Mouse (Mus musculus): Measurements from ENCODE around the gene Itgb4. TPM values are rescaled to one million over a fixed set of nuclear protein-coding genes. Genes with fewer than 3 reads are reported as not detected.

Gene Itgb4
- total and polyA plus RNA-seq, 3 experiments: 0.69 to 0.85 TPM; not detected in 1

DNA sequence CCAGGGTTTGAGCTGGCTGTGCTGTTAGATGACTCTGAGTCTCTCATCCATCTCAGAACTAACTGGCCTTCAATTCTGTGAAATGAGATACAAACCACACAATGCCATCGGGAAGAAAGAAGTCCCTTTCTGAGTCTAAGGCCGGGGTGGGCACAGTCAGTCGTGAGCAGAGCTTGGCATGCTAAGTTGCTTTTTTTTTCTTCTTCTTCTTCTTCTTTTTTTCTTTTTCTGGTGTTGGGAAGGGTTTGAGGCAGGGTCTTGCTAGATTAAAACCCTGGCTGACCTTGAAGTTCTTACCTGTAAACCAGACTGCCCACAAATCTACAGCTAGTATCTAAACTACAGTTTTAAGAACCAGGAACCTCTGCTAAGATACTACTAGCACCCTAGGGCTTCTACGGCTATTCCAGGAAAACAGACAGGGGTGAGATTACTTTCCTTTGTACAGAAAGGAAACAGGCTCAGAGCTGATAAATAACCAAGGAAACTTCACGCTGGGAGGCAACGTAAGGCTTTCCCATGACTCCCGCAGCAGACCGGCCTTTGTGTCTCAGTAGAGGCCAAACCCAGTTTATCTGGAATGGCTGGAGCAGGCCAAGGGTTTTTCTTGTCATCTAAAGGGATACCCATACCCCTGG, 29.8 kb downstream of the Itgb4 start (continued):
- TF ChIP-seq USF2 (IDR thresholded peaks at IDR 0.05; ENCODE audit: borderline replicate concordance in 1 of 2, insufficient read depth in 1 of 2, low read depth in 1 of 2, low read length in 2 of 2): no peak
- no peak; the same call in 1 of the 2 replicates for TF ChIP-seq TBP (IDR thresholded peaks at IDR 0.05; ENCODE audit: low read depth, low read length)
- TF ChIP-seq CHD1 (IDR thresholded peaks at IDR 0.05; ENCODE audit: low read depth, low read length): no peak
- TF ChIP-seq ETS1 (IDR thresholded peaks at IDR 0.05; ENCODE audit: low read depth, low read length): peak; percentile 37
- TF ChIP-seq CTCF (IDR thresholded peaks at IDR 0.05 in 2 of 3, conservative IDR thresholded peaks at IDR 0.05 in 1 of 3; ENCODE audit: control insufficient read depth in 1 of 3, insufficient read depth in 1 of 3, low read depth in 2 of 3, low read length in 3 of 3, poor library complexity in 1 of 3, severe bottlenecking in 1 of 3): no peak
- TF ChIP-seq BHLHE40 (IDR thresholded peaks at IDR 0.05; ENCODE audit: borderline replicate concordance, low read depth, low read length): no peak
- no peak for TF ChIP-seq ZKSCAN1 (IDR thresholded peaks at IDR 0.05; ENCODE audit: low read depth, low read length)
- no peak; the same call in 1 of the 2 replicates for TF ChIP-seq HCFC1 (IDR thresholded peaks at IDR 0.05; ENCODE audit: low read depth, low read length)
- TF ChIP-seq POLR2AphosphoS2 (IDR thresholded peaks at IDR 0.05; ENCODE audit: low read length): no peak
- TF ChIP-seq POLR2A (IDR thresholded peaks at IDR 0.05; ENCODE audit: control insufficient read depth in 1 of 2, insufficient read depth in 1 of 2, low read depth in 1 of 2, low read length in 2 of 2, poor library complexity in 1 of 2): no peak; a peak in 1 of 4 replicates
- TF ChIP-seq RAD21 (IDR thresholded peaks at IDR 0.05; ENCODE audit: low read depth, low read length): no peak
- TF ChIP-seq ZNF384 (IDR thresholded peaks at IDR 0.05; ENCODE audit: low read depth, low read length): peak; percentile 74

DNA sequence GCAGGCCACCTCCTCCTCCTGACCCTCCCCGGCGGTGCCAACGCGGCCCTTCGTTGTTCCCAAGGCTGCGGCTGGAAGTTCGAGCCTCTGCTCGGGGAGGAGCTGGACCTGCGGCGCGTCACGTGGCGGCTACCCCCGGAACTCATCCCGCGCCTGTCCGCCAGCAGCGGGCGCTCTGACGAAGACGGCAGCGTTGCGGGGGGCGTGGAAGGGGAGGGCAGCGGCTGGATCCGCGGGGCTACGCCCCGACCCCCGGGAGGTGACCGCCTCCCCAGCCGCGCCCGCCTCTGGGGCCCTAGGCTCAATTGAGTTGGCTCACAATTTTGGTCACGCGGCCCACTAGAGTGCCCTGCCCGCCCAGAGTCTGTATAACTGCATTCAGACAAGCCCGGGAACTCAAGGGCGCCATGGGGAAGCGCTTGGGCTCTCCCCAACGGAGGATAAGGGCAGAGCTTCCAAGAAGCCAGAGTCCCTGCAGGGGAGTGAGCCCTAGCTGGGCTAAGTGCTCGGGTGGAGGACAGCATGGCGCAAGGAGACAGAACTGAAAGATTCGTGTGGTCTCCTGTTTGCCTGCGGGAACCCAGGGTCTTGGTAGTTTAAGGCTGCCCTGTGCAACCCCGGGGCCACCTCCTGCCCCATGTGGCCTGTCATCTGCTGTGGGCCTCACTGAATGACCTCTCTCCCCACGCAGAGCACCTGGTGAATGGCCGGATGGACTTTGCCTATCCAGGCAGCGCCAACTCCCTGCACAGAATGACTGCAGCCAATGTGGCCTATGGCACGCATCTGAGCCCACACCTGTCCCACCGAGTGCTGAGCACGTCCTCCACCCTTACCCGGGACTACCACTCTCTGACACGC, 30.6 kb downstream of the Itgb4 start:
- peak; percentile 95 for DNase-seq (ENCODE audit: low read depth, low spot score)
- Histone ChIP-seq H3K4me3 (ENCODE audit: control insufficient read depth in 1 of 2, insufficient read depth in 1 of 2, low read depth in 2 of 2, low read length in 2 of 2) (peak overlapping the region; percentile 56 to 68), H3K9me3 (replicated peaks; ENCODE audit: insufficient read depth, low read length) (no peaks in the 10 kb centered on the region), H3K9ac (ENCODE audit: control insufficient read depth, low read depth, low read length, poor library complexity, severe bottlenecking) (peak overlapping the region; percentile 80), H3K36me3 (ENCODE audit: control insufficient read depth in 1 of 2, insufficient read depth in 2 of 2, low read length in 2 of 2) (peaks cover 0 to 8% of the 10 kb centered on the region in 2 experiments; a peak in 2 of 4 replicates), H3K4me1 (ENCODE audit: control insufficient read depth in 1 of 2, insufficient read depth in 2 of 2, low read length in 2 of 2) (peaks cover 5 to 15% of the 10 kb centered on the region in 2 experiments), H3K27me3 (ENCODE audit: control insufficient read depth in 1 of 2, insufficient read depth in 2 of 2, low read length in 2 of 2) (no peaks in the 10 kb centered on the region), H3K79me2 (ENCODE audit: control insufficient read depth, insufficient read depth, low read length, poor library complexity) (no peaks in the 10 kb centered on the region; the same call in 1 of the 2 replicates), H3K27ac (ENCODE audit: control insufficient read depth, low read depth, low read length) (peak overlapping the region; percentile 77)
- TF ChIP-seq HCFC1 (IDR thresholded peaks at IDR 0.05; ENCODE audit: low read depth, low read length) (peak; percentile 67), USF2 (IDR thresholded peaks at IDR 0.05; ENCODE audit: borderline replicate concordance in 1 of 2, insufficient read depth in 1 of 2, low read depth in 1 of 2, low read length in 2 of 2) (peak in 1 of 2 experiments; percentile 54; a peak in 1 of 4 replicates), POLR2AphosphoS5 (IDR thresholded peaks at IDR 0.05; ENCODE audit: borderline replicate concordance, low read depth, low read length) (no peak; the same call in 1 of the 2 replicates), SIN3A (IDR thresholded peaks at IDR 0.05; ENCODE audit: low read length) (peak; percentile 72), MYC (IDR thresholded peaks at IDR 0.05; ENCODE audit: low read depth, low read length) (0 out of 2 replicates have a peak, but pooled peaks have one; percentile 25), RAD21 (IDR thresholded peaks at IDR 0.05; ENCODE audit: low read depth, low read length) (no peak; the same call in 1 of the 2 replicates), TBP (IDR thresholded peaks at IDR 0.05; ENCODE audit: low read depth, low read length) (0 out of 2 replicates have a peak, but pooled peaks have one; percentile 40), MAX (IDR thresholded peaks at IDR 0.05; ENCODE audit: low read length) (peak; percentile 72), RCOR1 (IDR thresholded peaks at IDR 0.05; ENCODE audit: low read depth, low read length) (no peak), ZMIZ1 (IDR thresholded peaks at IDR 0.05; ENCODE audit: low read depth, low read length) (peak; percentile 86), CHD2 (IDR thresholded peaks at IDR 0.05; ENCODE audit: low read length) (no peak), KAT2A (conservative IDR thresholded peaks at IDR 0.05; ENCODE audit: low read depth, low read length) (no peak), NRF1 (IDR thresholded peaks at IDR 0.05; ENCODE audit: insufficient read depth, low read depth, low read length, poor library complexity, severe bottlenecking) (no peak), POLR2AphosphoS2 (IDR thresholded peaks at IDR 0.05; ENCODE audit: low read length) (peak; percentile 85; the same call in 1 of the 2 replicates), ZKSCAN1 (IDR thresholded peaks at IDR 0.05; ENCODE audit: low read depth, low read length) (0 out of 2 replicates have a peak, but pooled peaks have one; percentile 12), BHLHE40 (IDR thresholded peaks at IDR 0.05; ENCODE audit: borderline replicate concordance, low read depth, low read length) (0 out of 2 replicates have a peak, but pooled peaks have one; percentile 27), CTCF (IDR thresholded peaks at IDR 0.05 in 2 of 3, conservative IDR thresholded peaks at IDR 0.05 in 1 of 3; ENCODE audit: control insufficient read depth in 1 of 3, insufficient read depth in 1 of 3, low read depth in 2 of 3, low read length in 3 of 3, poor library complexity in 1 of 3, severe bottlenecking in 1 of 3) (peak; percentile 13 to 97 (median 80); a peak in 4 of 6 replicates), UBTF (IDR thresholded peaks at IDR 0.05; ENCODE audit: borderline replicate concordance, insufficient read depth, low read depth, low read length) (peak; percentile 92; the same call in 1 of the 2 replicates), TAL1 (IDR thresholded peaks at IDR 0.05; ENCODE audit: low read length) (no peak), GATA1 (IDR thresholded peaks at IDR 0.05; ENCODE audit: low read depth, low read length) (no peak), POLR2A (IDR thresholded peaks at IDR 0.05; ENCODE audit: control insufficient read depth in 1 of 2, insufficient read depth in 1 of 2, low read depth in 1 of 2, low read length in 2 of 2, poor library complexity in 1 of 2) (peak; percentile 48 to 87; a peak in 3 of 4 replicates), ZC3H11A (IDR thresholded peaks at IDR 0.05; ENCODE audit: low read depth, low read length) (0 out of 2 replicates have a peak, but pooled peaks have one; percentile 1), ELF1 (IDR thresholded peaks at IDR 0.05; ENCODE audit: low read depth, low read length) (peak; percentile 76), CHD1 (IDR thresholded peaks at IDR 0.05; ENCODE audit: low read depth, low read length) (peak; percentile 42; the same call in 1 of the 2 replicates), ZNF384 (IDR thresholded peaks at IDR 0.05; ENCODE audit: low read depth, low read length) (no peak), NELFE (IDR thresholded peaks at IDR 0.05; ENCODE audit: low read depth, low read length) (peak; percentile 73)

Data from MEL (cell line).